Mouse (Mus musculus): ENCODE measurements around the gene 4930426L09Rik. TPM values are rescaled to one million over a fixed set of nuclear protein-coding genes. Genes with fewer than 3 reads are reported as not detected.

4930426L09Rik gene
- polyA plus RNA-seq, 1 experiment from 2014 or later, result 0.59 TPM

GRCm38 (mm10) chr2:19048225-19048624 is 50.1 kb downstream of the 4930426L09Rik start:
- Histone ChIP-seq H3K4me1 (no peaks in the 10 kb centered on the region), H3K9me3 (no peaks in the 10 kb centered on the region), H3K4me3 (no peak overlapping the region), H3K4me2 (no peak overlapping the region), H3K36me3 (replicated peaks) (no peaks in the 10 kb centered on the region), H3K27me3 (replicated peaks) (no peaks in the 10 kb centered on the region), H3K27ac (no peak overlapping the region), H3K9ac (no peak overlapping the region)
- ATAC-seq (replicated peaks), result no peak
- WGBS, result 81% methylated on average over 1 of the region's 1 CpGs

- Histone ChIP-seq H3K4me3 (no peak overlapping the region), H3K36me3 (replicated peaks) (no peaks in the 10 kb centered on the region), H3K27me3 (replicated peaks) (no peaks in the 10 kb centered on the region), H3K4me2 (no peak overlapping the region), H3K4me1 (no peaks in the 10 kb centered on the region), H3K9me3 (no peaks in the 10 kb centered on the region), H3K9ac (no peak overlapping the region), H3K27ac (no peak overlapping the region)
- WGBS, result 93% methylated on average over 1 of the region's 1 CpGs
- ATAC-seq (replicated peaks), result no peak
Measured at GRCm38 (mm10) chr2:19049341-19049740, 51.2 kb downstream of the 4930426L09Rik start.

Other genes with a start within 250 kb of the 4930426L09Rik start
- gene Pip4k2a, start 217 bp upstream of the 4930426L09Rik start, polyA plus RNA-seq (2015; fragmentation: Nextera tagmentation; extraction: Ambion mirVana), result 10.5 and 10.7 TPM in 2 replicates
- 1.3 and 1.7 TPM in 2 replicates for gene Armc3, start 201.0 kb downstream of the 4930426L09Rik start, polyA plus RNA-seq (2015; fragmentation: Nextera tagmentation; extraction: Ambion mirVana)